Mouse (Mus musculus) hindbrain, embryonic 12.5 days (tissue): Measurements from ENCODE around the gene Fnbp1. TPM values are rescaled to one million over a fixed set of nuclear protein-coding genes. Genes with fewer than 3 reads are reported as not detected.
A peak's percentile ranks its signal among the peaks of the same experiment; 100 is the strongest.

Experiments
- ATAC-seq: fragments of 200-750 bp; cut with Nextera tagmentation; 2 replicates; pipeline ENCODE4 v1.8.0; 2017; ENCODE audit warnings: moderate TSS enrichment; ENCODE audit not compliant: low FRiP score
- H3K27ac ChIP-seq: fragments of 300-500 bp; sonication (generic); 2 replicates; pipeline ENCODE4 v1.5.1; 2016; ENCODE audit warnings: mild to moderate bottlenecking
- H3K27me3 ChIP-seq: fragments of 300-500 bp; sonication (generic); 2 replicates; pipeline ENCODE4 v1.6.1; 2016; ENCODE audit warnings: mild to moderate bottlenecking
- H3K36me3 ChIP-seq: fragments of 300-500 bp; sonication (generic); 2 replicates; pipeline ENCODE4 v1.6.1; 2016; ENCODE audit warnings: mild to moderate bottlenecking
- H3K4me1 ChIP-seq: fragments of 300-500 bp; sonication (generic); 2 replicates; pipeline ENCODE4 v1.6.1; 2016
- H3K4me2 ChIP-seq: fragments of 300-500 bp; sonication (generic); replicated peaks from 2 replicates; pipeline ENCODE4 v1.6.1; 2016; ENCODE audit warnings: mild to moderate bottlenecking
- H3K4me3 ChIP-seq: fragments of 300-500 bp; sonication (generic); 2 replicates; pipeline ENCODE4 v1.5.1; 2016; ENCODE audit warnings: mild to moderate bottlenecking
- H3K9ac ChIP-seq: fragments of 300-500 bp; sonication (generic); 2 replicates; pipeline ENCODE4 v1.6.1; 2016; ENCODE audit warnings: mild to moderate bottlenecking, moderate library complexity
- H3K9me3 ChIP-seq: fragments of 300-500 bp; sonication (generic); replicated peaks from 2 replicates; pipeline ENCODE4 v1.6.1; 2016; ENCODE audit warnings: mild to moderate bottlenecking
- WGBS: fragments of 180-500 bp; shearing (Covaris S2); methylation state at CpG from one replicate; pipeline ENCODE4 v1.1.7; 2016; 5-methylcytosine and 5-hydroxymethylcytosine counted together
- polyA plus RNA-seq: library from polyadenylated mRNA; unstranded; fragments of >200 nt; fragmentation: Nextera tagmentation; extraction: Ambion mirVana; gene quantifications from 2 replicates; pipeline ENCODE4 v1.2.1, GENCODE M21; 2016

Fnbp1 gene
- polyA plus RNA-seq, 1 experiment from 2014 or later, result 18.7 TPM

DNA sequence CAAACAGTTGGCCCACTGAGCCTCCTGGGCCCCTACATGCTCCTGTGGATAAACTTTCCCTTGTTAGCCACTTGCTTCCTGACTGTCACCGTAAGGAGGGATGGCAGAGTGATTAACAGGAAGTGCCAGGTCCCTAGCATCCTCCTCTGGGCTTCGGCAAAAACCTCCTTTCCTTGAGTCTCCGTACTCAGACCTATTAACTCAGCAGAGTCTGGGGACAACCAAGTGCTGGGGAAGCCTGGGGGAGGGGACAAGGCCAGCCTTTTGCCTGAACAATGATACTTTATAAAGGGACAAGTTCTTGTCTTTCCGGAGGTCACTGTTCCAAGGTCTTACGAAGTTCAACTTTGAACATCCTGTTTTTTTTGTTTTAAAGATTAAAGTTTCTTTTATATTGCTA lies 54.7 kb downstream of the Fnbp1 start:
- H3K9ac ChIP-seq, result no peak overlapping the region
- H3K27me3 ChIP-seq, result no peaks in the 10 kb centered on the region
- H3K4me2 ChIP-seq, result no peak overlapping the region
- 0 out of 2 replicates have a peak, but pooled peaks cover 12% of the 10 kb centered on the region for H3K36me3 ChIP-seq
- no peak for ATAC-seq
- H3K4me1 ChIP-seq, result peaks cover 28% of the 10 kb centered on the region
- H3K27ac ChIP-seq, result no peak overlapping the region
- WGBS, result 44% methylated on average over 5 of the region's 5 CpGs
- H3K4me3 ChIP-seq, result no peak overlapping the region
- no peaks in the 10 kb centered on the region for H3K9me3 ChIP-seq

GRCm38 (mm10) chr2:31086543-31086942 lies 55.3 kb downstream of the Fnbp1 start:
- Histone ChIP-seq H3K27ac (no peak overlapping the region), H3K27me3 (no peaks in the 10 kb centered on the region), H3K4me3 (no peak overlapping the region), H3K36me3 (0 out of 2 replicates have a peak, but pooled peaks cover 12% of the 10 kb centered on the region), H3K4me2 (no peak overlapping the region), H3K9me3 (no peaks in the 10 kb centered on the region), H3K4me1 (peaks cover 28% of the 10 kb centered on the region), H3K9ac (no peak overlapping the region)
- no peak for ATAC-seq

DNA sequence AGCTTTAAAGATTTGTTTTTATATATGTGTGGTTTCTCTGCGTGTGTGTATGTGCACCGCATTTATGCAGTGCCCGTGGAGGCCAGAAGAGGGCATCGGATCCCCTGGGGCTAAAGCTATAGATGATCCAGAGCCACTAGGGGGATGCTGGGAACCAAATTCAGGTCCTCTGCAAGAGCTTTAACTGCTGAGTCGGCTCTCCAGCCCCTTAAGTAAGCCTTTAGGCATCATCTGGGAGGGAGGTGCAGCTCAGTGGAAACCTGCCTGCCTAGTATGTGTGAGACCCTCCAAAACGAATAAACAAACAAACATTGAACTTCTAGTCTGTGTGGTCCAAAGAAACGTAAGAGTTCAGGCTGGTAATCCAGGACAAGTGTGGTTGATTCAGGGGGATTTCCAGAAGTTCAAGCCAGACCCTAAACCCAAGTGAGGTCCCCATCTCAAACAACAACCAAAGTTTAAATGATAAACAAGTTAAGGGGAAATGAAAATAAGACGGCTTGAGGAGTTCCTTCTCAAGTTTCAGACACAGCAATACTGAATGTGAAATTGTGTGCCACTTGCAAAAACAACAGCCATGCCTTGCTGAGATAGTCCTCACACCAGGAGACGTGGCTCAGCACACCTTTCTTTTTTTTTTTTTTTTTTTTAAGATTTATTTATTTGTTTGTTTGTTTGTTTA lies 57.5 kb downstream of the Fnbp1 start:
- no peaks in the 10 kb centered on the region for H3K9me3 ChIP-seq
- no peak overlapping the region for H3K9ac ChIP-seq
- H3K27me3 ChIP-seq, result no peaks in the 10 kb centered on the region
- peaks cover 24% of the 10 kb centered on the region for H3K4me1 ChIP-seq
- no peak for ATAC-seq
- no peak overlapping the region for H3K4me2 ChIP-seq
- no peak overlapping the region for H3K27ac ChIP-seq
- H3K4me3 ChIP-seq, result no peak overlapping the region
- WGBS, result 95% methylated on average over 9 of the region's 9 CpGs
- H3K36me3 ChIP-seq, result 0 out of 2 replicates have a peak, but pooled peaks cover 12% of the 10 kb centered on the region

GRCm38 (mm10) chr2:31083372-31083771 lies 58.4 kb downstream of the Fnbp1 start:
- H3K36me3 ChIP-seq, result 0 out of 2 replicates have a peak, but pooled peaks cover 12% of the 10 kb centered on the region
- H3K9me3 ChIP-seq, result no peaks in the 10 kb centered on the region
- peaks cover 16% of the 10 kb centered on the region for H3K4me1 ChIP-seq
- no peak overlapping the region for H3K4me2 ChIP-seq
- ATAC-seq, result no peak
- H3K4me3 ChIP-seq, result no peak overlapping the region
- no peaks in the 10 kb centered on the region for H3K27me3 ChIP-seq
- WGBS, result 95% methylated on average over 8 of the region's 8 CpGs
- no peak overlapping the region for H3K27ac ChIP-seq
- H3K9ac ChIP-seq, result no peak overlapping the region

GRCm38 (mm10) chr2:31082639-31083038 lies 59.2 kb downstream of the Fnbp1 start:
- Histone ChIP-seq H3K36me3 (0 out of 2 replicates have a peak, but pooled peaks cover 12% of the 10 kb centered on the region), H3K4me2 (no peak overlapping the region), H3K27me3 (no peaks in the 10 kb centered on the region), H3K4me1 (peaks cover 9% of the 10 kb centered on the region), H3K27ac (no peak overlapping the region), H3K9me3 (no peaks in the 10 kb centered on the region), H3K9ac (no peak overlapping the region), H3K4me3 (no peak overlapping the region)
- WGBS, result 89% methylated on average over 17 of the region's 17 CpGs
- no peak for ATAC-seq

GRCm38 (mm10) chr2:31081349-31081748 lies 60.5 kb downstream of the Fnbp1 start:
- Histone ChIP-seq H3K27ac (no peak overlapping the region), H3K9me3 (no peaks in the 10 kb centered on the region), H3K4me1 (no peaks in the 10 kb centered on the region), H3K36me3 (0 out of 2 replicates have a peak, but pooled peaks cover 12% of the 10 kb centered on the region), H3K9ac (no peak overlapping the region), H3K4me2 (no peak overlapping the region), H3K27me3 (no peaks in the 10 kb centered on the region), H3K4me3 (no peak overlapping the region)
- no peak for ATAC-seq
- WGBS, result 60% methylated on average over 4 of the region's 4 CpGs

DNA sequence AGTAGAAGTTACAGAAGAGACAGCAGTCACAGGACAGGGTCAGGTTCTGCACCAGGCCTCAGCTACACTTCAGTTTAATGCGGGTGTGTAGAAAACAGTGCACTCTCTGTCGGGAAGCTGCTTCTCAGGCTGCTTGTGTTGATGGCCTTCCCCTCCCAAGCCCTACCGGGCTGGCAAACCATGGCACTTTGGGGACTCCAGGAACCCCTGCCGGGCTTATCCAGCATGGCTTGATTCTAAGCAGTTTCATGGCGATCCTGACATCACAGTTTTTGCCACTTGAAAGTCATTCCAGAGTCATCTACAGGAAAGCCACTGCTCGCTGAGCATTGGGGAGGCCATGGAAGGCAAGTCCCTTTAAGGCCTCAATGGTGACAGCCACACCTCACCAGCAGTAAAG lies 62.7 kb downstream of the Fnbp1 start:
- H3K9ac ChIP-seq, result no peak overlapping the region
- no peaks in the 10 kb centered on the region for H3K4me1 ChIP-seq
- H3K27me3 ChIP-seq, result no peaks in the 10 kb centered on the region
- H3K4me2 ChIP-seq, result no peak overlapping the region
- no peaks in the 10 kb centered on the region for H3K9me3 ChIP-seq
- H3K4me3 ChIP-seq, result no peak overlapping the region
- ATAC-seq, result no peak
- 0 out of 2 replicates have a peak, but pooled peaks cover 8% of the 10 kb centered on the region for H3K36me3 ChIP-seq
- WGBS, result 81% methylated on average over 6 of the region's 6 CpGs
- no peak overlapping the region for H3K27ac ChIP-seq

- H3K9me3 ChIP-seq, result 0 out of 2 replicates have a peak, but pooled peaks cover under 1% of the 10 kb centered on the region
- H3K4me1 ChIP-seq, result no peaks in the 10 kb centered on the region
- H3K9ac ChIP-seq, result no peak overlapping the region
- WGBS, result 93% methylated on average over 5 of the region's 5 CpGs
- ATAC-seq, result no peak
- H3K27me3 ChIP-seq, result no peaks in the 10 kb centered on the region
- no peak overlapping the region for H3K4me3 ChIP-seq
- H3K36me3 ChIP-seq, result peaks cover 7% of the 10 kb centered on the region
- no peak overlapping the region for H3K27ac ChIP-seq
- H3K4me2 ChIP-seq, result no peak overlapping the region
Measured at GRCm38 (mm10) chr2:31077574-31077973, 64.2 kb downstream of the Fnbp1 start.

GRCm38 (mm10) chr2:31076351-31077140 lies 65.3 kb downstream of the Fnbp1 start:
- no peak for ATAC-seq
- 90% methylated on average over 16 of the region's 16 CpGs for WGBS
- H3K4me1 ChIP-seq, result no peaks in the 10 kb centered on the region
- no peak overlapping the region for H3K4me3 ChIP-seq
- H3K36me3 ChIP-seq, result peaks cover 10% of the 10 kb centered on the region
- 0 out of 2 replicates have a peak, but pooled peaks cover 3% of the 10 kb centered on the region for H3K9me3 ChIP-seq
- H3K27ac ChIP-seq, result no peak overlapping the region
- no peaks in the 10 kb centered on the region for H3K27me3 ChIP-seq
- no peak overlapping the region for H3K9ac ChIP-seq
- H3K4me2 ChIP-seq, result no peak overlapping the region

- WGBS, result 82% methylated on average over 7 of the region's 7 CpGs
- ATAC-seq, result no peak
- no peaks in the 10 kb centered on the region for H3K27me3 ChIP-seq
- no peak overlapping the region for H3K27ac ChIP-seq
- no peak overlapping the region for H3K4me3 ChIP-seq
- peaks cover 10% of the 10 kb centered on the region for H3K36me3 ChIP-seq
- H3K4me1 ChIP-seq, result no peaks in the 10 kb centered on the region
- no peak overlapping the region for H3K9ac ChIP-seq
- H3K9me3 ChIP-seq, result 0 out of 2 replicates have a peak, but pooled peaks cover 3% of the 10 kb centered on the region
- H3K4me2 ChIP-seq, result no peak overlapping the region
Measured at GRCm38 (mm10) chr2:31075836-31076235, 66.0 kb downstream of the Fnbp1 start.

DNA sequence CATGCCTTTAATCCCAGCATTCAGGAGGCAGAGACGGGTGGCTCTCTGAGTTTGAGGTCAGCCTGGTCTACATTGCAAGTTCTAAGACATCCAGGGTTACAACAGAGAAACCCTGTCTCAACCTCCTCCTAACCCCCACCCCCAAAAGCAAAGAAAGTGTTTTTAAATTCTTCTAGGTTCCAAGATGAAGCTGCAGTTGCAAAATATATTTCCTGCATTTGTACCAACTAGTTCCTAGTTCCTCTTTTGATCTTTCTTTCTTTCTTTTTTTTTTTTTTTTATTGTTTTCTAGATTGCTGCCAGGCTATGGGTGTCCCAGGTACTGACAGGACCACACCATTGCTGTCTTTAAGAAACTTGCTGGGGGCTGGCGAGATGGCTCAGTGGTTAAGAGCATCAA lies 66.6 kb downstream of the Fnbp1 start:
- Histone ChIP-seq H3K27me3 (no peaks in the 10 kb centered on the region), H3K9ac (no peak overlapping the region), H3K27ac (no peak overlapping the region), H3K9me3 (0 out of 2 replicates have a peak, but pooled peaks cover 3% of the 10 kb centered on the region), H3K4me2 (no peak overlapping the region), H3K4me1 (no peaks in the 10 kb centered on the region), H3K4me3 (no peak overlapping the region), H3K36me3 (peaks cover 10% of the 10 kb centered on the region)
- ATAC-seq, result no peak
- 94% methylated on average over 2 of the region's 2 CpGs for WGBS

- WGBS, result 82% methylated on average over 7 of the region's 7 CpGs
- H3K4me3 ChIP-seq, result no peak overlapping the region
- peaks cover 10% of the 10 kb centered on the region for H3K36me3 ChIP-seq
- no peak for ATAC-seq
- H3K4me1 ChIP-seq, result peaks cover 22% of the 10 kb centered on the region
- H3K4me2 ChIP-seq, result no peak overlapping the region
- H3K9ac ChIP-seq, result no peak overlapping the region
- H3K27ac ChIP-seq, result peak overlapping the region; percentile 88; the same call in 1 of the 2 replicates
- H3K9me3 ChIP-seq, result 0 out of 2 replicates have a peak, but pooled peaks cover 3% of the 10 kb centered on the region
- H3K27me3 ChIP-seq, result no peaks in the 10 kb centered on the region
Measured at GRCm38 (mm10) chr2:31069506-31069905, 72.3 kb downstream of the Fnbp1 start.
